Mouse (Mus musculus): ENCODE results near the gene Orc3. TPM values are rescaled to one million over a fixed set of nuclear protein-coding genes. Genes with fewer than 3 reads are reported as not detected.
A peak's percentile ranks its signal among the peaks of the same experiment; 100 is the strongest.

The Orc3 gene
- total and polyA plus RNA-seq, 3 experiments = 17.1 to 34.3 (median 28.5) TPM

- intact Hi-C loops (cut with DNase I) = no loop called here
- H3K27me3 ChIP-seq (ENCODE audit: control insufficient read depth, insufficient read depth, low read length) = no peaks in the 10 kb centered on the region
- H3K4me3 ChIP-seq = no peak overlapping the region
- no peak overlapping the region for H3K9ac ChIP-seq (ENCODE audit: low read depth, low read length)
- no peaks in the 10 kb centered on the region for H3K79me2 ChIP-seq (replicated peaks; ENCODE audit: control insufficient read depth, insufficient read depth, low read length)
- H3K27ac ChIP-seq = no peak overlapping the region
- DNase-seq = no peak
- H3K4me1 ChIP-seq (ENCODE audit: control insufficient read depth, insufficient read depth, low read length) = no peaks in the 10 kb centered on the region
- no peaks in the 10 kb centered on the region for H3K36me3 ChIP-seq (ENCODE audit: control insufficient read depth, insufficient read depth, low read length)
- 95% methylated on average over 7 of the region's 7 CpGs for WGBS
- TF ChIP-seq EP300 (IDR thresholded peaks at IDR 0.05; ENCODE audit: insufficient read depth, low read depth, low read length) (no peak), POLR2A (IDR thresholded peaks at IDR 0.05; ENCODE audit: insufficient read depth, low read depth, low read length) (no peak), CTCF (IDR thresholded peaks at IDR 0.05) (no peak)
Measured at GRCm38 (mm10) chr4:34634129-34634528, 19.4 kb upstream of the Orc3 start.

GRCm38 (mm10) chr4:34629956-34630355 lies 15.2 kb upstream of the Orc3 start:
- H3K36me3 ChIP-seq (ENCODE audit: control insufficient read depth, insufficient read depth, low read length) = no peaks in the 10 kb centered on the region
- no peaks in the 10 kb centered on the region for H3K27me3 ChIP-seq (ENCODE audit: control insufficient read depth, insufficient read depth, low read length)
- DNase-seq = no peak
- no peaks in the 10 kb centered on the region for H3K4me1 ChIP-seq (ENCODE audit: control insufficient read depth, insufficient read depth, low read length)
- H3K79me2 ChIP-seq (replicated peaks; ENCODE audit: control insufficient read depth, insufficient read depth, low read length) = no peaks in the 10 kb centered on the region
- TF ChIP-seq EP300 (IDR thresholded peaks at IDR 0.05; ENCODE audit: insufficient read depth, low read depth, low read length) (no peak), CTCF (IDR thresholded peaks at IDR 0.05) (no peak), POLR2A (IDR thresholded peaks at IDR 0.05; ENCODE audit: insufficient read depth, low read depth, low read length) (no peak)
- intact Hi-C loops (cut with DNase I) = no loop called here
- no peak overlapping the region for H3K4me3 ChIP-seq
- 72% methylated on average over 1 of the region's 1 CpGs for WGBS
- no peak overlapping the region for H3K9ac ChIP-seq (ENCODE audit: low read depth, low read length)
- H3K27ac ChIP-seq = no peak overlapping the region

- H3K27ac ChIP-seq = no peak overlapping the region
- no peaks in the 10 kb centered on the region for H3K4me1 ChIP-seq (ENCODE audit: control insufficient read depth, insufficient read depth, low read length)
- WGBS = 84% methylated on average over 6 of the region's 6 CpGs
- no peaks in the 10 kb centered on the region for H3K36me3 ChIP-seq (ENCODE audit: control insufficient read depth, insufficient read depth, low read length)
- TF ChIP-seq EP300 (IDR thresholded peaks at IDR 0.05; ENCODE audit: insufficient read depth, low read depth, low read length) (no peak), POLR2A (IDR thresholded peaks at IDR 0.05; ENCODE audit: insufficient read depth, low read depth, low read length) (no peak), CTCF (IDR thresholded peaks at IDR 0.05) (no peak)
- H3K4me3 ChIP-seq = no peak overlapping the region
- intact Hi-C loops (cut with DNase I) = no loop called here
- no peak for DNase-seq
- no peaks in the 10 kb centered on the region for H3K27me3 ChIP-seq (ENCODE audit: control insufficient read depth, insufficient read depth, low read length)
- no peaks in the 10 kb centered on the region for H3K79me2 ChIP-seq (replicated peaks; ENCODE audit: control insufficient read depth, insufficient read depth, low read length)
- no peak overlapping the region for H3K9ac ChIP-seq (ENCODE audit: low read depth, low read length)
Measured at GRCm38 (mm10) chr4:34626401-34626800, 11.7 kb upstream of the Orc3 start.

- no peaks in the 10 kb centered on the region for H3K36me3 ChIP-seq (ENCODE audit: control insufficient read depth, insufficient read depth, low read length)
- TF ChIP-seq POLR2A (IDR thresholded peaks at IDR 0.05; ENCODE audit: insufficient read depth, low read depth, low read length) (no peak), EP300 (IDR thresholded peaks at IDR 0.05; ENCODE audit: insufficient read depth, low read depth, low read length) (no peak), CTCF (IDR thresholded peaks at IDR 0.05) (no peak)
- H3K27me3 ChIP-seq (ENCODE audit: control insufficient read depth, insufficient read depth, low read length) = no peaks in the 10 kb centered on the region
- intact Hi-C loops (cut with DNase I) = no loop called here
- no peak overlapping the region for H3K9ac ChIP-seq (ENCODE audit: low read depth, low read length)
- H3K79me2 ChIP-seq (replicated peaks; ENCODE audit: control insufficient read depth, insufficient read depth, low read length) = no peaks in the 10 kb centered on the region
- H3K27ac ChIP-seq = no peak overlapping the region
- H3K4me3 ChIP-seq = no peak overlapping the region
- 74% methylated on average over 4 of the region's 4 CpGs for WGBS
- no peaks in the 10 kb centered on the region for H3K4me1 ChIP-seq (ENCODE audit: control insufficient read depth, insufficient read depth, low read length)
- no peak for DNase-seq
Measured at GRCm38 (mm10) chr4:34625556-34625955, 10.8 kb upstream of the Orc3 start.

GRCm38 (mm10) chr4:34616146-34616545 lies 1.4 kb upstream of the Orc3 start:
- TF ChIP-seq CTCF (IDR thresholded peaks at IDR 0.05) (no peak), POLR2A (IDR thresholded peaks at IDR 0.05; ENCODE audit: insufficient read depth, low read depth, low read length) (no peak), EP300 (IDR thresholded peaks at IDR 0.05; ENCODE audit: insufficient read depth, low read depth, low read length) (no peak)
- H3K4me1 ChIP-seq (ENCODE audit: control insufficient read depth, insufficient read depth, low read length) = peaks cover 6% of the 10 kb centered on the region; the same call in 1 of the 2 replicates
- no peak for DNase-seq
- intact Hi-C loops (cut with DNase I) = loop anchor here (5.0 kb wide), 2 partner anchors 71 to 261 kb away; partner anchors contain the start of gene Slc35a1
- no peak overlapping the region for H3K27ac ChIP-seq
- H3K36me3 ChIP-seq (ENCODE audit: control insufficient read depth, insufficient read depth, low read length) = peaks cover 5% of the 10 kb centered on the region; the same call in 1 of the 2 replicates
- no peak overlapping the region for H3K9ac ChIP-seq (ENCODE audit: low read depth, low read length)
- 79% methylated on average over 8 of the region's 8 CpGs for WGBS
- H3K4me3 ChIP-seq = no peak overlapping the region
- H3K79me2 ChIP-seq (replicated peaks; ENCODE audit: control insufficient read depth, insufficient read depth, low read length) = peaks cover 4% of the 10 kb centered on the region; the same call in 1 of the 2 replicates
- no peaks in the 10 kb centered on the region for H3K27me3 ChIP-seq (ENCODE audit: control insufficient read depth, insufficient read depth, low read length)

GRCm38 (mm10) chr4:34615303-34615702 lies 559 bp upstream of the Orc3 start:
- peak overlapping the region; percentile 98 for H3K4me3 ChIP-seq
- intact Hi-C loops (cut with DNase I) = loop anchor here (2.0 to 5.0 kb wide), 3 partner anchors 65 to 262 kb away; partner anchors contain the start of genes Akirin2 and Slc35a1
- under 1% methylated on average over 13 of the region's 13 CpGs for WGBS
- peaks cover 5% of the 10 kb centered on the region; the same call in 1 of the 2 replicates for H3K36me3 ChIP-seq (ENCODE audit: control insufficient read depth, insufficient read depth, low read length)
- peak overlapping the region; percentile 93 for H3K9ac ChIP-seq (ENCODE audit: low read depth, low read length)
- no peak for DNase-seq
- peak overlapping the region; percentile 82 for H3K27ac ChIP-seq
- peaks cover 6% of the 10 kb centered on the region; the same call in 1 of the 2 replicates for H3K4me1 ChIP-seq (ENCODE audit: control insufficient read depth, insufficient read depth, low read length)
- no peaks in the 10 kb centered on the region for H3K27me3 ChIP-seq (ENCODE audit: control insufficient read depth, insufficient read depth, low read length)
- no peak for TF ChIP-seq EP300 (IDR thresholded peaks at IDR 0.05; ENCODE audit: insufficient read depth, low read depth, low read length)
- no peak for TF ChIP-seq POLR2A (IDR thresholded peaks at IDR 0.05; ENCODE audit: insufficient read depth, low read depth, low read length)
- TF ChIP-seq CTCF (IDR thresholded peaks at IDR 0.05) = no peak
- H3K79me2 ChIP-seq (replicated peaks; ENCODE audit: control insufficient read depth, insufficient read depth, low read length) = peaks cover 4% of the 10 kb centered on the region; the same call in 1 of the 2 replicates
